Mouse (Mus musculus) v-Abl transformed pro-B cells (cell line): Measurements from ENCODE around the gene Prrc2b.

Experiments used
- in situ Hi-C, 2 experiments: fragments of 400-800 bp; cut with MboI; formaldehyde crosslinking; loops; one replicate each; pipeline ENCODE4 v1.15.1; 2025; ENCODE audit not compliant: unreplicated experiment in 2 of 2

Gene Prrc2b

GRCm38 (mm10) chr2:32131866-32132566 is 18.9 kb upstream of the Prrc2b start:
- in situ Hi-C loops, result loop anchor here (5.0 to 25.0 kb wide), 11 partner anchors 60 to 650 kb away; partner anchors contain the start of genes Abl1 (in 2 of the 2), Qrfp (in 2 of the 2) and Ptges2 (in 1 of the 2)

- in situ Hi-C loops, result loop anchor here (5.0 to 25.0 kb wide), 11 partner anchors 60 to 650 kb away; partner anchors contain the start of genes Abl1 (in 2 of the 2), Qrfp (in 2 of the 2) and Ptges2 (in 1 of the 2)
Observed at GRCm38 (mm10) chr2:32132567-32132992, 18.3 kb upstream of the Prrc2b start.

- in situ Hi-C loops, result loop anchor here (5.0 to 25.0 kb wide), 11 partner anchors 58 to 652 kb away; partner anchors contain the start of genes Abl1 (in 2 of the 2), Qrfp (in 2 of the 2) and Ptges2 (in 1 of the 2)
Observed at GRCm38 (mm10) chr2:32134039-32134438, 16.8 kb upstream of the Prrc2b start.

DNA sequence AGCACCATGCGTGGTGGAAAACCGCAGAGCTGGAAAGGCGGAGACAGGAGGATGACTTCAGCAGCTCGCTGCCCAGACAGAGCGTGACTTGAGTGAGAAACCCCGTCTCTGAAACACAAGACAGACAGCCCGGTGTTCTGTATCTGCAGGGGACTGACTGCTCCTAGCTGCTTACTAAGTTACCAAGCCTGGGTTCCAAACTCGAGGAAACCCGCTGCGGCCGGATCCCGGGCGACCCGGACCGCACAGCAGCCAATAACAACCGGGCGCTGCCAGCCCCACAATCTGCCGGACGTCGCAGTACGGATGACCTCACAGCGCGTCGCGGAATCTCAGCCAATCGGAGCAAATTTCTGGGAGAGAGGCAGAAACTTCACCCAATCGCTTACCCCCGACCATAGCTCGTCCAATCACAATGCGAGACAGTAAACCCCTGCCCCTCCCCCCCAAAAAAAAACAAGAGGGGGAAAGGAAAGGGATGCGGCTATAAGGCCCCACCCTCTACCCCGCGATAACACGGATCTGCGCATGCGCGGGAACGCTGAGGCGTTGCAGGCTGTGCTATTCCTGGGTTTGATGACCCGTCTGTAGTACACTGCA is 13.1 kb upstream of the Prrc2b start:
- in situ Hi-C loops, result loop anchor here (5.0 to 25.0 kb wide), 9 partner anchors 55 to 453 kb away; partner anchors contain the start of genes Abl1 (in 2 of the 2), Qrfp (in 2 of the 2), Golga2 (in 1 of the 2) and Ptges2 (in 1 of the 2)

GRCm38 (mm10) chr2:32139377-32139776 is 11.5 kb upstream of the Prrc2b start:
- in situ Hi-C loops, result loop anchor here (5.0 to 25.0 kb wide), 9 partner anchors 53 to 455 kb away; partner anchors contain the start of genes Abl1 (in 2 of the 2), Qrfp (in 2 of the 2), Golga2 (in 1 of the 2) and Ptges2 (in 1 of the 2)

DNA sequence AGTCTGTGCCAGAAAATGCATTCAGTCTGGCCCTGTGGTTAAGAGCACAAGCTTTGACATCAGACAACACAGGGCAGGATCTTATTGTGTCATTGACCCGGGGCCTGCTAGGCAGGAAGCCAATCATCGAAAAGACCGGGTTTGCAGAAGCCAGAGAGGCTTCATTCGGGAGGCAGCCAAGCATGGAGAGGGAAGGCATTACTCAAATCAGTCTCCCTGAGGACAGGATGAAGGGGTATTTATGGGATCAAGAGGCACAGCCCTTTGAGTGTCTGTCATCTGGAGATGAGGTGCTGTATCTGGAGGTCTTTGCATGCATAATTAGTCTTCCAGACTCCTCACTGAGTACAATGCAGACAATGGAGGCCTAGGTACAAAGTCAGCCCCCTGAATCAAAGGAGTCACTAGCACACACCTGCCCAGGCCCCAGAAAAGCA is 10.4 kb upstream of the Prrc2b start:
- in situ Hi-C loops, result loop anchor here in 1 of 2 experiments (25.0 kb wide), 1 partner anchor 453 kb away; the partner anchor contains the start of gene Abl1

- in situ Hi-C loops, result loop anchor here in 1 of 2 experiments (25.0 kb wide), 1 partner anchor 454 kb away; the partner anchor contains the start of gene Abl1
Observed at GRCm38 (mm10) chr2:32141602-32142001, 9.3 kb upstream of the Prrc2b start.

DNA sequence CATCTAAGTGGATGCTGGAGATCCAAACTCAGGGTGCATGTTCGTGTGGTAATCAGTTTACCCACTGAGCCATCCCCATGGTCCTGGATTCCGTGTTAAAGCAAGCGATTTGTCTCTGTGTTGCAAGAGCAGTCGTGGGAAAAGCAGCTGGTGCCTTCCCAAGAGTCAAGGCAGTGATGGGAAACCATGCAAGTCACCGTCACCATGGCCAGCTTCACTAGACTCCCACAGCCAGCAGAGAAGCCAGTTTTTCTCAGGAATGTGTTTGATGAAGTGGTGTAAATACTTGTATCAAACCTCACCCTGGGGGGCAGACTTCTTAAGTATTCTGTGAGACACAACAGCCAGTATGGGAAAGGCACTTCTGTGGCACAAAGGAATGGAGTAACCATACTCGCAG is 8.5 kb upstream of the Prrc2b start:
- in situ Hi-C loops, result loop anchor here in 1 of 2 experiments (25.0 kb wide), 1 partner anchor 455 kb away; the partner anchor contains the start of gene Abl1

DNA sequence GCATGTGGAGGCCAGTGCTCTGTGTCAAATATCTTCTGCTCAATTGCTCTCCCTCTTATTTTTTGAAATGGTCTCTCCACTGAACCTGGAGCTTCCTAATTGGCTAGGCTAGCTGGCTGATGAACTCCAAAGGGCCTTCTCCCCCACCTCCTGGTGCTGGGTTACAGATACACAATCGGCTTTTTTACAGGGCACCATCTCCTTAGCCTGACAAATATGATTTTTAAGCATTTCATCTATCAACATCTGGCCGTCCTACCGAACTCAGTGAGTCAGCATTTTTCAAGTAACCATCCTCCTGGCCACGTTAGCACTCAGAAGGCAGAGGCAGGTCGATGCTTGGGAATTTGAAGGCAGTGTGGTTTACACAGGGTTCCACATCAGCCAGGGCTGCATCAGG is 6.2 kb upstream of the Prrc2b start:
- in situ Hi-C loops, result loop anchor here in 1 of 2 experiments (25.0 kb wide), 1 partner anchor 457 kb away; the partner anchor contains the start of gene Abl1

GRCm38 (mm10) chr2:32146617-32147162 is 4.2 kb upstream of the Prrc2b start:
- in situ Hi-C loops, result loop anchor here in 1 of 2 experiments (25.0 kb wide), 1 partner anchor 459 kb away; the partner anchor contains the start of gene Abl1

DNA sequence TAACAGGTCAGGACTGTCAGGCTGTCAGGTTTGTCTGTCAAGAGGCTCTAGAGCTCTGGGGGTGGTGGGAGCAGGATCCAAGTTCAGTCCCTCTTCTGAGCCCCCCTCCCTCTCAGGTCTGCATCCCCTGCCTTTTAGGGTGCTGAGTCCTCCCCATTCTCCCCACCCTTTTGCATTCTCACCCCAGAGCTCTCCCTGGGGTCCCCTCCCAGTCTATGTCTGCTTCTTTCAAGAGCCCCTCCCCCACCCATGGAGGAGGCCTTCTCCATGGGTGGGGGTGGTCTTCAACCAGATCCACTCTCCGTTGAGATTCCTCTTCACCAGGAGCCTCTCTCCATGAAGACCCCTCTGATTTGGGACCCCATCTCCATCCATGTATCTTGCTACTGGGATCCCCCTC is 747 bp upstream of the Prrc2b start:
- in situ Hi-C loops, result no loop called here

GRCm38 (mm10) chr2:32150562-32150923 is 339 bp upstream of the Prrc2b start:
- in situ Hi-C loops, result no loop called here

- in situ Hi-C loops, result no loop called here
Observed at GRCm38 (mm10) chr2:32151660-32152366, 931 bp downstream of the Prrc2b start.

DNA sequence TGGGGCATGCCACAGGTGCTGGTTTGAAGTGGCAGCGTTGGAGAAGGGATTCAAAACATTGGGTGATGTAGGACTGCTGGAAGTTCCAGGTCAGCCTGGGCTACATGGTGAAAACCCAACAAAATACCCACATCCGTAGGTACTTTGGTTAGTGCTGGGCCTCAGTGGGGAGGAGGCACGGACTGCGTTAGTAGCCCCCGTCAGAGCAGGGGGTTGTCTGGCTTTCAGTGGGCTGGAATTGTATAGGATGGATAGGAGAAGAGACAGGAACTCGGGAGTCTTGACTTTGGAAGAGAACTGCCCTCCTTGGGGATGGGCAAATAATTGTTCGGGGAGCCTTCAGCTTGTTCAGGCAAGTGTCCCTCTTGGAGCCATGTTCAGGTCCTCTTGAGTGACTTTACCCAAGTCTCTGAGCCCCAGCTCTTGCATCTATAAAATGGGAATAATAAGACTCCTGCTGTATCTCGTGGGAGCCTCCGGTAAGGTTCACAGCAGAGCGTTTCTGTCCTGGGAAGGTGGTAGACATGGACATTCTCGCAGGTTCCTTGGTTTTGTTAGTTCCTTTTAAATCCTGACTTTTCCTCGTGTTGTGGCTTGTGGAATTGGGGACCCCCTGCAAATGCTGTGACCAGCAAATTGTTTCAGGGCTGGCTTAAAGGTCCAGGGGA is 1.6 kb downstream of the Prrc2b start:
- in situ Hi-C loops, result no loop called here

GRCm38 (mm10) chr2:32153041-32153790 is 2.3 kb downstream of the Prrc2b start:
- in situ Hi-C loops, result no loop called here

DNA sequence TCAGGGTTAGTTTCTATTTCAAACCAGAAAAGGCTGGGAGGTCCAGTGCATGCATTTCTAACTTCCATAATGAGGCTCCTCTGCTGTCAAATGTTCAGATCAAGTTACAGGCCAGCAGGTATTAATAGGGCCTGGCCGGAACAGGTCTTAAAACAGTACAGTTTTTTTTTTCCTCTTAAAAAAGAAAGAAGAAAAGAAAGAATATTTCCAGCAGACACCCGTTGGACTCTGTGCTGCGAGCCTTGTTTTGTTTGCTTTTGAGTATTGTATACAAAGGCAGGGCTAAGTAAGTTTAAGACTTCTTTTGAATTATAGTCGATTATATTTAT is 2.9 kb downstream of the Prrc2b start:
- in situ Hi-C loops, result no loop called here

DNA sequence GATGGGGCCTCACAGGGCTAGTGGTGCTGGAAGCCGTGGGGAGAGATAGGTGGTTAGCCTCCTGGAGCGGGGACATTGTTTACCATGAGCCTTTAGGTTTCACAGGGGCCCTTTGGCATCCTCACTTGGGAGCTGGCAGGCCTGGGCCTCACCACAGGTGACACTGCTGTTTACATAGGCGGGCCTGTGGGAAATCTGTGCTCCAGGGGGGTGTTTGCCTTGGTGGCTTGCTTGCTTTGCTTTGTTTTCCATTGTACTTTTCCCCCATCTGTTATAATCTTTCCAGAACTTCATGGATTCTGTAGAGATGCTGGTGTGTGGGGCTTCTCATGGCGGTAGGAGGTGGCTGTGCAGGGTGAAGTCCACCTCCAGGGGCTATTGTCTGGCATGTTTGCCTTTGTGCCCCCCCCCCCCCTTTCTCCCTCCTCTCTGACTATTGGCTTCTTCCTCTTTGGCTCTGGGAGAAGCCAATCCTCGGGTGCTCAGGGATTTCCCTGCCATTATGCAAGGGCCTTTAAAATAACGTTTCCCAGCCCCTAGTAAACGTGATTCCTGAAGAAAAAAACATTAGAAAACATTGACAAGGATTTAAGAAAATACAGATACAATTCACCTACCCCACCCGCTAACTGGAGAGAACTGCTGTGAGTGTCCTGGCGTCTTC is 3.6 kb downstream of the Prrc2b start:
- in situ Hi-C loops, result no loop called here

- in situ Hi-C loops, result no loop called here
Observed at GRCm38 (mm10) chr2:32154998-32155541, 4.2 kb downstream of the Prrc2b start.
